Mouse (Mus musculus): ENCODE data around the gene Ly6g6d.

GRCm38 (mm10) chr17:35068213-35068914 lies 9.5 kb downstream of the Ly6g6d start:
- TF ChIP-seq CTCF (IDR thresholded peaks at IDR 0.05; ENCODE audit: borderline replicate concordance, insufficient read depth, low read depth, low read length) (no peak), POLR2A (IDR thresholded peaks at IDR 0.05; ENCODE audit: borderline replicate concordance, insufficient read depth, low read length) (no peak)

All from cerebellum, adult 2 months (tissue).